Mouse (Mus musculus) lung, adult 2 months (tissue): Measurements from ENCODE around the gene Ret. TPM values are rescaled to one million over a fixed set of nuclear protein-coding genes. Genes with fewer than 3 reads are reported as not detected.

Experiments used
- DNase-seq: peaks from one replicate; pipeline ENCODE4 v3.0.0; 2022
- H3K4me1 ChIP-seq: fragments of 200-500 bp; 2 replicates; pipeline ENCODE4 v1.6.1; 2011; ENCODE audit warnings: low read length; ENCODE audit not compliant: control insufficient read depth, insufficient read depth
- H3K4me3 ChIP-seq: fragments of 200-500 bp; replicated peaks from 2 replicates; pipeline ENCODE3; 2011; ENCODE audit warnings: low read depth, mild to moderate bottlenecking, control low read depth, low read length; ENCODE audit errors: extremely low read depth
- CTCF ChIP-seq: fragments of 200-500 bp; IDR thresholded peaks from 2 replicates; pipeline ENCODE4 v1.5.1; 2011; ENCODE audit warnings: mild to moderate bottlenecking, low read length, control low read depth; ENCODE audit not compliant: insufficient read depth
- POLR2A ChIP-seq: fragments of 200-500 bp; IDR thresholded peaks from 2 replicates; pipeline ENCODE4 v1.6.1; 2011; ENCODE audit warnings: low read depth, mild to moderate bottlenecking, control low read depth, low read length, borderline replicate concordance; ENCODE audit errors: extremely low read depth
- WGBS: fragments of 180-500 bp; shearing (Covaris S2); methylation state at CpG from one replicate; pipeline ENCODE4 v1.1.7; 2018; 5-methylcytosine and 5-hydroxymethylcytosine counted together
- polyA plus RNA-seq: library from polyadenylated mRNA; depleted of rRNA; stranded (reverse); fragments of >200 nt; gene quantifications from 2 replicates; pipeline ENCODE4 v1.2.3, GENCODE M21; 2012

Ret gene
- polyA plus RNA-seq, 1 experiment, result 1.6 TPM

DNA sequence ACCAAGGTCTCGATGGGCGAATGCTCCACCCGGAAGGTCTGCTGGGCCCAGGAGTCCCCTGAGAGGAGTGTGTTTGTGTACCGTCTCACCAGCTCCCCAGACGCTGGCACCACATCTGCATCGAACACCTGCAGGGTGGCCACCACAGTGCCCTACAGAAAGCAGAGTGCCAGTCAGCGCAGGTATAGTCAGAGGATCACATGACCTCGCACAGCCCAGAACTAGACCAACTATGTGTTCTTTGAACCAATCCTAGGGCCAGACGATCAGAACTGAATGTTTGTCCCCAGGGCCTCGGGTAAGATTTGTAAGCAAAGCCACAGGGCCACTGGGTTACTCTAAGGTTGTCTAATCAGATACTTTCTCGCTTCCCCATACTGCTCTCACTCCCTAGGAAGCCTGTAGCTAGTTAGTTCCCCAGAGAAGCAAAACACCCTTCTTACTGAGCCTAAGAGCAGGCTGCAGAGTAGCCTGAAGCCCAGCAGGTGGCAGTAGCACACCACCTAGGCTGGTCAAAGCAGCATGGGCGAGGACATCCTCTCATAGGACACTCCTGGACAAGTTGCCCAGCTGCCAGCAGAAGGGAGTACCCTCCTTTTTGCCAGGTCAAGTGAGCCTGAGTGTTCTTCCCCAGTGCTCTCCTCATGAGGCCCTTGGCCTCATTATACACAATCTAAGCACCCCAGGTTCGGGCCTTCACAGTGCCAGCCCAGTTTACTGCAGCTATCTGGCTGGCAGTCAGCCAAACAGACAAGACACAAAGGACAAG, 18.0 kb downstream of the Ret start:
- H3K4me3 ChIP-seq, result no peak overlapping the region
- peak; percentile 69 for DNase-seq
- TF ChIP-seq CTCF (peak; percentile 100), POLR2A (no peak)
- WGBS, result 55% methylated on average over 13 of the region's 13 CpGs
- no peaks in the 10 kb centered on the region; the same call in 1 of the 2 replicates for H3K4me1 ChIP-seq

DNA sequence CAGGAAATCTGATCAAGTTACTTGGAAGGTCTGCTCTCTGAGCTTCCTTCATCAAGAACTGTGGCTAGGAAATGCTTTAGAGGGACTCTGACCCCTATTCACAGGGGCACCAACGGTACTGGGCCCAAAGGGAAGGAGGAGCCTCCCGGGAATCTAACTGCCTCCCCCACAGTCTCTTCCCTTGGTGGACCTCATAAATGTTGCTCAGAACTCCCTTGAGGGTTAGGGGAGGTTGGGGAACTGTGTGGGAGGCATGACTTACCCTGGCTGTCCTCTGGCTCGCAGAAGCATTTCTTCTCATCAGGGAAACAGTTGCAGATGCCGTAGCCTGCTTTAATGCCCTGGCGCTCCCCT, 23.6 kb downstream of the Ret start:
- Histone ChIP-seq H3K4me1 (peaks cover 3% of the 10 kb centered on the region; the same call in 1 of the 2 replicates), H3K4me3 (no peak overlapping the region)
- TF ChIP-seq POLR2A (no peak), CTCF (no peak)
- 70% methylated on average over 5 of the region's 5 CpGs for WGBS
- DNase-seq, result no peak

DNA sequence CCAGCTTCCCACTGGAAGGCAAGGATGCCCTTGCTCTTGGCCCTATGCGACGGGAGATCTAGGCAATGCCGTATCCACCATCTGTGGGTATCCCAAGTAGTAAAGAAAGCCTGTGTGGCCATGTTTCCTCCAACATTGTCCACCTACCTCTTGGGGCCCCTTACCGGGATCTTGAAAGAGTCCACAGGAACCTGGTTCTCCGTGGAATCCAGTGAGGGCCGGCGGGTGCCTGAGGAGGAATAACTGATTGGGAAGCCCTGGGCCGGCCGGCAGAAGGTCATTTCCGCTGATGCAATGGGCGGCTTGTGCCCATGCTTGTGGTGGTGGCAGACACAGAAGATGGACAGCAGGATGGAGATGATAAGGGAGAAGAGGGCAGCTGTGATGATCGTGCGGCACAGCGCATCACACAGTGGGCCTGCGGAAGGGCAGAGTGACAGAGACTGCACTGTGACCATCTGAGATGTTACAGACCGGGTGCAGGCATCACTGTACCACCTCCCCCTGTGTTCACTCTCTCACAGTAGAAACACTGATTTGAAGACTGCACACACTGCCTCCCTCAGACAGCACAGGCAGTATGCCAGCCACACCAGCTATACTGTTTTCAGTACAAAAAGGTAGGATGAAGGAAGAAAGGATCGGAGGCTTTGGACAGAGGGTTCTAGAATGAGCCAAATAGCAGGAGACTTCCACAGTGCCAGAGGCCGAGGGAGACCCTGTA, 24.1 kb downstream of the Ret start:
- H3K4me1 ChIP-seq, result peaks cover 3% of the 10 kb centered on the region; the same call in 1 of the 2 replicates
- TF ChIP-seq POLR2A (no peak), CTCF (no peak)
- 88% methylated on average over 18 of the region's 18 CpGs for WGBS
- H3K4me3 ChIP-seq, result no peak overlapping the region
- no peak for DNase-seq

DNA sequence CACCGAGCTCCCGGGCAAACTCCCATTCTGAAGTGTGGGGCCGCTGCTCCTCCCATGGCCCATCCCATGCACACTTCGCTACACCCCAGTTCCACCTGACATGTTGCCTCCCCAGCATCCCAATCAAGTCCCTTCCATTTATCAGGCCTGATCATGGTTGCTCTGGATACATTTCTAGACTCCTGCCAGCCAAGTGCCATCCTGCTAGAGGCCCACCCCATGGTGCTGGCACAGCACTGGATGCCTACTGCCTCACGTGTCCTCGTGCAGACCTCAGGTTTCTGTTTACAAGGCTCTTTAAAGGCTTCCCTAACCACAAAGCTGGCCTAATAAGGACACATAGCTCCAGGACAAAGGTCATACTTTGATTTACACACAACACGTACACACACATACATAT, 26.1 kb downstream of the Ret start:
- WGBS, result 77% methylated on average over 7 of the region's 7 CpGs
- DNase-seq, result no peak
- Histone ChIP-seq H3K4me1 (peaks cover 3% of the 10 kb centered on the region; the same call in 1 of the 2 replicates), H3K4me3 (no peak overlapping the region)
- TF ChIP-seq CTCF (no peak), POLR2A (no peak)

DNA sequence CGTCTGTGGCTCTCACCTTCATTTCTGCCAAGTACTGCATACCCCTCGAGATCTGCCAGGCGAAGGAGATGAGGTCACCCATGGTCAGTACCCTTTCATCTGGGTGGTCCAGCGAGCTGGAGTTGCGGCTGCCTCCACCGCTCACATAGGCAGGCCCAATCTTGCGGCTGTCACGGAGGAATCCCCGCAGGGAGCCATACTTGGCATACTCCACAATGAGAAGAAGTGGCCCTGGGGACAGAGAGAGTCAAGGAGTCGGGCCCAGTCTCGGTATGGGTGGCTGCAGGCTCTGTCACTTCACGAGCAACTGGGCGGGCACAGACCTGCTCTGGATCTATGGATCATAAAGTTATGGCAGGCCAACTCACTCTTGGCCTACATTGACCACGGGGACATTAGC, 29.4 kb downstream of the Ret start:
- TF ChIP-seq POLR2A (no peak), CTCF (no peak)
- Histone ChIP-seq H3K4me3 (no peak overlapping the region), H3K4me1 (peaks cover 3% of the 10 kb centered on the region; the same call in 1 of the 2 replicates)
- no peak for DNase-seq
- 83% methylated on average over 14 of the region's 14 CpGs for WGBS

DNA sequence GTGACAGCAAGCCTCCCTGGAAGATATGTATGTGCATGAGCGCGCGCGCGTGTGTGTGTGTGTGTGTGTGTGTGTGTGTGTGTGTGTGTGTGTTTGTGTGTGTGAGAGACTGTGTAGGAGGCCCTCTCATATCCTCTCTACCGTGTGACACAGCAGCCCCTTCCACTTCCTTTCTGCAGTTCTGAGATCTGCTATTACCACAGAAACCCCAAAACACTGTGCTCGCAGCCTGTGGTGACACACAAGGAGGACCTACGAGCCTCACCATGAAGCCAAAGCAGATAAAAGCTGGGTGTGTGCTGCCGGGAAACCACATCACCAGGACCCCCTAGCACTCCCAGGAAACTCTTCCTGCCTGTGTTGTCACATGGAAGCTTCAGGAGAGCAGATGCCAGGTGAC, 30.5 kb downstream of the Ret start:
- Histone ChIP-seq H3K4me3 (no peak overlapping the region), H3K4me1 (peaks cover 3% of the 10 kb centered on the region; the same call in 1 of the 2 replicates)
- DNase-seq, result no peak
- 74% methylated on average over 9 of the region's 9 CpGs for WGBS
- TF ChIP-seq POLR2A, result no peak

DNA sequence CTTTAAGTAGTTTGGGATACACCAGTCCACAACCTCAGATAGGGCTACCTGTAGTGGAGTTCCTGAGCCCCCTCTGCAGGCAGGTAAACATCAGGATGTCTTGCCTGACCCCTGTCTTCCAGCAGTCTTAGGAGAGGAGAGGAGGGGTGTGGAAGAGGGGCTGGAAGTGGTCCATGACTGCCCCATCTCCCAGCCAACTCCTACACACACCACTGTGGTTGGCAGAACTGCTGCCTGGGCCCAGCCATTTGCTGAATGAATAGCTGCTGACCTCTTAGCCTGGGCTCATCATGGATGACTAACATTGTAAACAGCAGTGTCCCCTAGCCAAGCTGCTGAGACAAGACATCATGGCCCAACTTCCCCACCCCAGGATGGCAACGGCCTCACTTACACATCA, 32.0 kb downstream of the Ret start:
- 85% methylated on average over 1 of the region's 1 CpGs for WGBS
- H3K4me1 ChIP-seq, result no peaks in the 10 kb centered on the region
- H3K4me3 ChIP-seq, result no peak overlapping the region
- DNase-seq, result no peak
- TF ChIP-seq POLR2A (no peak), CTCF (no peak)

DNA sequence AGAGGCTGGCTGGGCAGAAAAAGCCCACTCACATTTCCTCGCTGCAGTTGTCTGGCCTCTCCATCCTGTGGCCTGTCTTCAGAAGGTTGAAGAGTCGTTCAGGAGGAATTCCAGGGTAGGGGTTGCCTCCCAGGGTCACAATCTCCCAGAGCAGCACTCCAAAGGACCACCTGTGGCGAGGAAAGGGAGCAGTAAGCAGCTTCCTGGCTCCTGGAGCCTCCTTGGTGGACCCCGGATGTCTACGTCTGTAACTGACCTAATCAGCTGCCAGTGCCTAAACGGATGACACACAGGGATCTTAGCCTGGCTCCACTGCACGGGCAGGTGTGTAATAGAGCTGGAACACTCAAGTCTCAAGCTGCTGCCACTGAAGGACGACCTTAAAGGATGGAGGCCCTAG, 32.8 kb downstream of the Ret start:
- no peak for TF ChIP-seq POLR2A
- TF ChIP-seq CTCF, result no peak
- WGBS, result 48% methylated on average over 8 of the region's 8 CpGs
- DNase-seq, result no peak
- H3K4me1 ChIP-seq, result no peaks in the 10 kb centered on the region
- H3K4me3 ChIP-seq, result peak overlapping the region; percentile 11

DNA sequence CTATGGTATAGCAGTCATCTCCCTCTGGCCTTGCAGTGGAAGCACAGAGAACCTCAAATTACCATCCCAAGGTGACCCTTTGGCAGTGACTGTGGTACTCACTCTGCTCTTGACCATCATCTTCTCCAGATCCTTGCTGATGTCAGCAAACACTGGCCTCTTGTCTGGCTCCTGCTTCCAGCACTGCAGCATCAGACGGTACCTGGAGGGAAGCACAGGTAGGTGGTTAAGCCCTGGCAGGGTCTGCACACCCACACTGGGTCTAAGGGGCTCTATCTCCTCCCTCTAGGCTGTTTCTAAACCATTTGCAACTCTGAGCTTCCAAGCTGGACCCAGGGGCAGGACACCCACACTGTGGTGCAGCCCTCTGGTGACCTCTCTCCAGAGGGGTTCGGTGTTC, 34.4 kb downstream of the Ret start:
- TF ChIP-seq POLR2A (peak; percentile 58; the same call in 1 of the 2 replicates), CTCF (no peak)

DNA sequence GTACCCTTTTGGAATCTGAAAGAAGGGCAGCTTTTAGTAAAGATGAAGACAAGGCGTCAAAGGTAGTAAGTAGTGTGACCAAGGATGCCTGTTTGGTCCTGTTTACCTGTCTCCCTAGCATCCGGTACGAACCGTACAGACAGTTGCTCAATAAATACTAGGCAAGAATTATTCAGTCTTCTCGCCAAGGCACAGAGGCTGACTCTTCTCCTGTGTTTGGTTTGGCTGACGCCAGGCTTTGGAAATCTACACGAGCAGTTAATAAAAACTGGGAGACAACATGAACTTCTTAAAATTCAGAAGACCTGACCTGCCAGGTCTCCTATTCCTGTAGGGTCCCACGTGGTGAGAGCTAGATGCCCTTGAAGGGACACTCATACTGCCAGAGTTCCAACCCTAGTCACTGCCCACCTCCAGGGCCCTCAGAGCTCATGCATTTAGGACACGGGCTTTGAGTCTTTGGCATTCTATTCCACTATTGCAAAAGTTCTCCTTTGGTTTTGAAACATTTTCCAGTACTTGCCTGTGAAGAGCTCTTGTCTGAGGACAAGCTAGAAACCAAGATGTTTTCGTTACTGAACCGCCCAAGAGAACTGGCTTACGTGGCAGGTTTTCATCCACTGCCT, 34.9 kb downstream of the Ret start:
- Histone ChIP-seq H3K4me3 (peak overlapping the region; percentile 40), H3K4me1 (no peaks in the 10 kb centered on the region)
- 67% methylated on average over 12 of the region's 12 CpGs for WGBS
- DNase-seq, result no peak
- no peak for TF ChIP-seq CTCF
- no peak for TF ChIP-seq POLR2A

More for the DNA sequence above, 34.4 kb downstream of the Ret start:
- DNase-seq, result no peak
- peak overlapping the region; percentile 40 for H3K4me3 ChIP-seq
- WGBS, result 66% methylated on average over 2 of the region's 2 CpGs
- H3K4me1 ChIP-seq, result no peaks in the 10 kb centered on the region
